Mouse (Mus musculus) liver, embryonic 11.5 days (tissue): Measurements from ENCODE around the gene Smagp. TPM values are rescaled to one million over a fixed set of nuclear protein-coding genes. Genes with fewer than 3 reads are reported as not detected.

ENCODE experiments used
- ATAC-seq: fragments of 200-750 bp; cut with Nextera tagmentation; replicated peaks from 2 replicates; pipeline ENCODE4 v1.8.0; 2017; ENCODE audit warnings: moderate number of reproducible peaks, mild to moderate bottlenecking, moderate TSS enrichment, moderate library complexity; ENCODE audit not compliant: low FRiP score
- DNase-seq: peaks from one replicate; pipeline ENCODE4 v3.0.0-alpha.2; 2017; ENCODE audit warnings: low spot score
- H3K27ac ChIP-seq: fragments of 300-500 bp; sonication (generic); 2 replicates; pipeline ENCODE4 v1.5.1; 2014; ENCODE audit warnings: mild to moderate bottlenecking, low read depth, low read length, control low read depth
- H3K27me3 ChIP-seq: fragments of 300-500 bp; sonication (generic); replicated peaks from 2 replicates; pipeline ENCODE4 v1.6.1; 2014; ENCODE audit warnings: low read length, mixed read lengths; ENCODE audit not compliant: control insufficient read depth, insufficient read depth
- H3K36me3 ChIP-seq: fragments of 300-500 bp; sonication (generic); 2 replicates; pipeline ENCODE4 v1.6.1; 2014; ENCODE audit warnings: mild to moderate bottlenecking, low read length, moderate library complexity, mixed read lengths; ENCODE audit not compliant: control insufficient read depth, insufficient read depth
- H3K4me1 ChIP-seq: fragments of 300-500 bp; sonication (generic); replicated peaks from 2 replicates; pipeline ENCODE4 v1.6.1; 2014; ENCODE audit warnings: low read length, mixed read lengths; ENCODE audit not compliant: control insufficient read depth, insufficient read depth
- H3K4me2 ChIP-seq: fragments of 300-500 bp; sonication (generic); 2 replicates; pipeline ENCODE4 v1.6.1; 2014; ENCODE audit warnings: mild to moderate bottlenecking, control low read depth, moderate library complexity
- H3K4me3 ChIP-seq: fragments of 300-500 bp; sonication (generic); 2 replicates; pipeline ENCODE4 v1.5.1; 2014; ENCODE audit warnings: low read depth, low read length, control low read depth
- H3K9ac ChIP-seq: fragments of 300-500 bp; sonication (generic); 2 replicates; pipeline ENCODE4 v1.6.1; 2014; ENCODE audit warnings: low read depth, low read length, control low read depth
- H3K9me3 ChIP-seq: fragments of 300-500 bp; sonication (generic); 2 replicates; pipeline ENCODE4 v1.6.1; 2016; ENCODE audit warnings: low read length, inconsistent platforms, mixed read lengths; ENCODE audit not compliant: control insufficient read depth
- WGBS: fragments of 180-500 bp; shearing (Covaris S2); extraction: QIAGEN DNeasy Blood & Tissue Kit; methylation state at CpG from one replicate; pipeline ENCODE4 v1.1.7; 2014; 5-methylcytosine and 5-hydroxymethylcytosine counted together
- polyA plus RNA-seq: library from polyadenylated mRNA; unstranded; fragments of >200 nt; fragmentation: Nextera tagmentation; extraction: Ambion mirVana; gene quantifications from 2 replicates; pipeline ENCODE4 v1.2.1, GENCODE M21; 2014

The Smagp gene
- polyA plus RNA-seq, 1 experiment from 2014 or later: 15.6 TPM

GRCm38 (mm10) chr15:100637661-100638060 is 921 bp upstream of the Smagp start:
- no peaks in the 10 kb centered on the region for H3K9me3 ChIP-seq
- no peak overlapping the region for H3K9ac ChIP-seq
- WGBS: 14% methylated on average over 6 of the region's 6 CpGs
- no peaks in the 10 kb centered on the region for H3K36me3 ChIP-seq
- peak overlapping the region; percentile 97 for H3K4me2 ChIP-seq
- H3K4me3 ChIP-seq: peak overlapping the region; percentile 63; the same call in 1 of the 2 replicates
- no peak overlapping the region for H3K27ac ChIP-seq
- H3K4me1 ChIP-seq: peaks cover 23% of the 10 kb centered on the region
- DNase-seq: no peak
- ATAC-seq: no peak
- peaks cover 43% of the 10 kb centered on the region for H3K27me3 ChIP-seq

GRCm38 (mm10) chr15:100635851-100636645 is 692 bp downstream of the Smagp start:
- peaks cover 29% of the 10 kb centered on the region for H3K4me1 ChIP-seq
- H3K4me2 ChIP-seq: peak overlapping the region; percentile 97
- H3K4me3 ChIP-seq: peak overlapping the region; percentile 63
- H3K27ac ChIP-seq: no peak overlapping the region
- no peaks in the 10 kb centered on the region for H3K36me3 ChIP-seq
- DNase-seq: peak; percentile 52
- peak overlapping the region; percentile 54 for H3K9ac ChIP-seq
- no peak for ATAC-seq
- H3K27me3 ChIP-seq: peaks cover 43% of the 10 kb centered on the region
- no peaks in the 10 kb centered on the region for H3K9me3 ChIP-seq
- 4% methylated on average over 38 of the region's 38 CpGs for WGBS

- H3K27me3 ChIP-seq: peaks cover 43% of the 10 kb centered on the region
- ATAC-seq: no peak
- H3K9ac ChIP-seq: no peak overlapping the region
- peaks cover 29% of the 10 kb centered on the region for H3K4me1 ChIP-seq
- H3K27ac ChIP-seq: no peak overlapping the region
- H3K4me2 ChIP-seq: peak overlapping the region; percentile 97
- no peaks in the 10 kb centered on the region for H3K36me3 ChIP-seq
- H3K4me3 ChIP-seq: peak overlapping the region; percentile 63; the same call in 1 of the 2 replicates
- DNase-seq: no peak
- H3K9me3 ChIP-seq: no peaks in the 10 kb centered on the region
- 10% methylated on average over 9 of the region's 9 CpGs for WGBS
Observed at GRCm38 (mm10) chr15:100635239-100635638, 1.5 kb downstream of the Smagp start.

GRCm38 (mm10) chr15:100633341-100633740 is 3.4 kb downstream of the Smagp start:
- 78% methylated on average over 10 of the region's 10 CpGs for WGBS
- Histone ChIP-seq H3K4me1 (peaks cover 31% of the 10 kb centered on the region), H3K4me2 (no peak overlapping the region), H3K9ac (no peak overlapping the region), H3K36me3 (no peaks in the 10 kb centered on the region), H3K27ac (no peak overlapping the region), H3K4me3 (no peak overlapping the region), H3K27me3 (peaks cover 41% of the 10 kb centered on the region), H3K9me3 (no peaks in the 10 kb centered on the region)
- DNase-seq (no peak), ATAC-seq (no peak)

- H3K9ac ChIP-seq: no peak overlapping the region
- H3K4me1 ChIP-seq: peaks cover 35% of the 10 kb centered on the region
Observed at GRCm38 (mm10) chr15:100632323-100632722, 4.4 kb downstream of the Smagp start.

GRCm38 (mm10) chr15:100631454-100632170 is 5.1 kb downstream of the Smagp start:
- DNase-seq (no peak), ATAC-seq (peak; percentile 13; the same call in 1 of the 2 replicates)
- H3K27me3 ChIP-seq: peaks cover 24% of the 10 kb centered on the region
- no peak overlapping the region for H3K27ac ChIP-seq
- H3K4me2 ChIP-seq: no peak overlapping the region
- H3K4me1 ChIP-seq: peaks cover 30% of the 10 kb centered on the region
- WGBS: 59% methylated on average over 12 of the region's 12 CpGs
- H3K9me3 ChIP-seq: no peaks in the 10 kb centered on the region
- H3K36me3 ChIP-seq: no peaks in the 10 kb centered on the region
- H3K4me3 ChIP-seq: no peak overlapping the region
- no peak overlapping the region for H3K9ac ChIP-seq

More at GRCm38 (mm10) chr15:100632323-100632722, 4.4 kb downstream of the Smagp start:
- Histone ChIP-seq H3K4me3 (no peak overlapping the region), H3K27ac (no peak overlapping the region), H3K9me3 (no peaks in the 10 kb centered on the region), H3K27me3 (peaks cover 31% of the 10 kb centered on the region), H3K4me2 (no peak overlapping the region), H3K36me3 (no peaks in the 10 kb centered on the region)
- DNase-seq: no peak
- 65% methylated on average over 5 of the region's 5 CpGs for WGBS
- no peak for ATAC-seq

GRCm38 (mm10) chr15:100630126-100630525 is 6.6 kb downstream of the Smagp start:
- H3K27ac ChIP-seq: no peak overlapping the region
- ATAC-seq (no peak), DNase-seq (no peak)
- no peaks in the 10 kb centered on the region for H3K9me3 ChIP-seq
- no peaks in the 10 kb centered on the region for H3K36me3 ChIP-seq
- no peak overlapping the region for H3K4me2 ChIP-seq
- H3K4me3 ChIP-seq: no peak overlapping the region
- H3K27me3 ChIP-seq: peaks cover 9% of the 10 kb centered on the region
- H3K9ac ChIP-seq: no peak overlapping the region
- H3K4me1 ChIP-seq: peaks cover 19% of the 10 kb centered on the region
- 92% methylated on average over 3 of the region's 3 CpGs for WGBS

- H3K4me3 ChIP-seq: no peak overlapping the region
- no peaks in the 10 kb centered on the region; the same call in 1 of the 2 replicates for H3K27me3 ChIP-seq
- peaks cover 19% of the 10 kb centered on the region for H3K4me1 ChIP-seq
- no peak overlapping the region for H3K4me2 ChIP-seq
- no peak for DNase-seq
- H3K27ac ChIP-seq: no peak overlapping the region
- no peak for ATAC-seq
- whole genome bisulfite sequencing: 47% methylated on average over 7 of the region's 7 CpGs
- no peaks in the 10 kb centered on the region for H3K9me3 ChIP-seq
- no peak overlapping the region for H3K9ac ChIP-seq
- H3K36me3 ChIP-seq: no peaks in the 10 kb centered on the region
Observed at GRCm38 (mm10) chr15:100628797-100629196, 7.9 kb downstream of the Smagp start.
